Mouse (Mus musculus): ENCODE data around the gene Setd6.

GRCm38 (mm10) chr8:95751924-95752323 lies 36.2 kb downstream of the Setd6 start:
- no peak for TF ChIP-seq POLR2A (IDR thresholded peaks at IDR 0.05; ENCODE audit: control insufficient read depth, low read depth, low read length)
- TF ChIP-seq CTCF (IDR thresholded peaks at IDR 0.05; ENCODE audit: control insufficient read depth, insufficient read depth, insufficient replicate concordance, low read depth, low read length): no peak
